ENCODE assay signal across 8 mouse cellular contexts in the genomic region with DNA sequence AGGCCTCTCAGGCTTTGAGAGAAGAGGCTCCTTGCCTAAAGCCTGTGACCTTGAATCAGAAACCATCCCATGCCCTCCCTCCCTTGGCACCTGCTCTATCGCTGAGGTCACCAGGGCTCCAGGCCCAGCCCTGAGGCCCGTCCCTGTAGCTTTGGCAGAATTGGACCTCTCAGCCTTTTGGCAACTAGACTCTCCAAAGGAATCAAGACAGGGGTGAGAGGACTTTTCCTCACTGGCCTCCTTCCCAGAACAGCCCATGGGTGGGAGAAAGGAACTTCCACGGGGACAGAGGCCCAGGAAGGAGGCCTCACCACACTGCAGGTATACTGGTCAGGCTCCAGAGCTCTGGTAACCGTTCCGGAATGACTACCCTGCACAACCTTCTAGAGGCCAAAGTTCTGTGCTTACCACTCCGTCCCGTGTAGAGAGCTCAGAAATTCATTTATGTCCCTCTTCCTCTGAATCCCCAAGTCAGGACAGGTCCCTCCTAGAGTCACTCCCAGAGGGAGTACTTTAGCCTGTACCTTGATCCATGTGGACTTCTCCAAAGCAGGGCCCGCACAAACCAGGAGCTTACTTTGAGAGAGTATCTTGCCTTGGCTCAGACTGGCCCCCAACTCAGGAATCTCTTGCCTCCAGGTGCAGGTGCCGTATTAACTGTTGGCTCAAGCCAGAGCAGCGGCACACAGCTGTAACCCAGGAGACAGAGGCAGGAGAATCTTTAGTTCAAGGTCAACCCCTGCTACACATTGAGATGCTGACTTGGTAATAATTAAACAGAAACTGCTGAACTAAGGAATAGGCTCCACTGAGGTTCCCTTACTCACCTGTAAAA. TPM values are rescaled to one million over a fixed set of nuclear protein-coding genes. Genes with fewer than 3 reads are reported as not detected.
A peak's percentile ranks its signal among the peaks of the same experiment; 100 is the strongest.
DNase-seq lines count a peak whose midpoint lies in the region; ATAC-seq lines count a peak whose summit lies in the region.

No protein-coding gene starts in this region.

- peak; percentile 59 for DNase-seq in cerebellum, adult 11-12 months
- no peak for DNase-seq in cerebellum, postnatal 4 days (ENCODE audit: low spot score in 2 of 2)
- peak; percentile 50 to 53 for DNase-seq in cerebellum, postnatal 10 days
- no peak for DNase-seq in heart, embryonic 10.5 days (ENCODE audit: low spot score)
- DNase-seq in skeletal muscle tissue, adult 2 months (ENCODE audit: low read depth, low spot score): peak; percentile 81
- DNase-seq in layer of hippocampus, postnatal 10 days (ENCODE audit: low spot score in 2 of 2): no peak

- H3K9me3 ChIP-seq in heart, embryonic 10.5 days: no peaks in the 10 kb centered on the region
- H3K9me3 ChIP-seq in kidney, embryonic 14.5 days (ENCODE audit: control insufficient read depth, low read length): no peaks in the 10 kb centered on the region

- H3K4me3 ChIP-seq in heart, embryonic 10.5 days: peak overlapping the region; percentile 73
- 0 out of 2 replicates have a peak overlapping the region, but pooled peaks have one; percentile 48 for H3K4me3 ChIP-seq in kidney, embryonic 14.5 days (ENCODE audit: low read length)

- peaks cover 62% of the 10 kb centered on the region for H3K4me1 ChIP-seq in heart, embryonic 10.5 days
- peaks cover 19% of the 10 kb centered on the region for H3K4me1 ChIP-seq in kidney, embryonic 14.5 days (ENCODE audit: control insufficient read depth, insufficient read depth, low read length)

- no peak overlapping the region for H3K9ac ChIP-seq in kidney, embryonic 14.5 days (ENCODE audit: low read depth, low read length)

- peak overlapping the region; percentile 93; the same call in 1 of the 2 replicates for H3K4me2 ChIP-seq in kidney, embryonic 14.5 days (replicated peaks; ENCODE audit: low read depth, low read length)

- no peaks in the 10 kb centered on the region; the same call in 1 of the 2 replicates for H3K36me3 ChIP-seq in heart, embryonic 10.5 days
- H3K36me3 ChIP-seq in kidney, embryonic 14.5 days (ENCODE audit: control insufficient read depth, insufficient read depth, low read length): no peaks in the 10 kb centered on the region

- peak overlapping the region; percentile 91 for H3K27ac ChIP-seq in heart, embryonic 10.5 days
- H3K27ac ChIP-seq in kidney, embryonic 14.5 days (ENCODE audit: low read depth, low read length): no peak overlapping the region

- H3K27me3 ChIP-seq in heart, embryonic 10.5 days (ENCODE audit: insufficient read depth, poor library complexity, severe bottlenecking): peaks cover 67% of the 10 kb centered on the region
- H3K27me3 ChIP-seq in kidney, embryonic 14.5 days (ENCODE audit: control insufficient read depth, insufficient read depth, low read length): peaks cover 30% of the 10 kb centered on the region

- ATAC-seq in kidney, embryonic 14.5 days (ENCODE audit: low FRiP score, low TSS enrichment): no peak
- no peak for ATAC-seq in erythroid progenitor cell, adult 5-6 weeks (replicated peaks; ENCODE audit: low FRiP score, poor library complexity, severe bottlenecking)

- WGBS in heart, embryonic 10.5 days: 75% methylated on average over 10 of the region's 10 CpGs
- WGBS in kidney, embryonic 14.5 days: 72% methylated on average over 10 of the region's 10 CpGs

RNA-seq across cellular contexts. Expression of a gene that starts 1.4 kb away (rescaled TPM):
- polyA plus RNA-seq in heart, embryonic 10.5 days (2016; fragmentation: Nextera tagmentation; extraction: Ambion mirVana): 245 and 506 TPM in 2 replicates
- 15.7 and 16.0 TPM in 2 replicates for polyA plus RNA-seq in kidney, embryonic 14.5 days (2014; fragmentation: Nextera tagmentation; extraction: Ambion mirVana)
- total RNA-seq in layer of hippocampus, postnatal 10 days (2021): 100 to 1,000 TPM; 142 to 168 TPM
- total RNA-seq in erythroid progenitor cell, adult 5-6 weeks (2015; ENCODE audit: low replicate concordance): not detected in 2 replicates
- total RNA-seq in erythroid progenitor cell, adult 5-6 weeks (2017; ENCODE audit: low replicate concordance): not detected in 2 replicates

RNA-seq across cellular contexts. Expression of a gene that starts 1.5 kb away (rescaled TPM):
- polyA plus RNA-seq in heart, embryonic 10.5 days (2016; fragmentation: Nextera tagmentation; extraction: Ambion mirVana): 0.58 and 1.1 TPM in 2 replicates
- not detected in 2 replicates for polyA plus RNA-seq in kidney, embryonic 14.5 days (2014; fragmentation: Nextera tagmentation; extraction: Ambion mirVana)
- not detected for total RNA-seq in layer of hippocampus, postnatal 10 days (2021)
- not detected in 2 replicates for total RNA-seq in erythroid progenitor cell, adult 5-6 weeks (2015; ENCODE audit: low replicate concordance)
- total RNA-seq in erythroid progenitor cell, adult 5-6 weeks (2017; ENCODE audit: low replicate concordance): not detected in 2 replicates

RNA-seq across cellular contexts. Expression of a gene that starts 28.0 kb away (rescaled TPM):
- 5.4 and 12.1 TPM in 2 replicates for polyA plus RNA-seq in heart, embryonic 10.5 days (2016; fragmentation: Nextera tagmentation; extraction: Ambion mirVana)
- 42.7 and 44.9 TPM in 2 replicates for polyA plus RNA-seq in kidney, embryonic 14.5 days (2014; fragmentation: Nextera tagmentation; extraction: Ambion mirVana)
- total RNA-seq in layer of hippocampus, postnatal 10 days (2021): 1 to 10 TPM; 6.3 to 6.4 TPM
- total RNA-seq in erythroid progenitor cell, adult 5-6 weeks (2015; ENCODE audit: low replicate concordance): not detected in 2 replicates
- total RNA-seq in erythroid progenitor cell, adult 5-6 weeks (2017; ENCODE audit: low replicate concordance): not detected in 2 replicates

RNA-seq across cellular contexts. Expression of a gene that starts 52.7 kb away (rescaled TPM):
- polyA plus RNA-seq in heart, embryonic 10.5 days (2016; fragmentation: Nextera tagmentation; extraction: Ambion mirVana): 52.7 and 55.3 TPM in 2 replicates
- polyA plus RNA-seq in kidney, embryonic 14.5 days (2014; fragmentation: Nextera tagmentation; extraction: Ambion mirVana): 74.2 and 90.7 TPM in 2 replicates
- total RNA-seq in layer of hippocampus, postnatal 10 days (2021): 10 to 100 TPM; 54.9 to 57.8 TPM
- total RNA-seq in erythroid progenitor cell, adult 5-6 weeks (2015; ENCODE audit: low replicate concordance): 15.5 and 19.1 TPM in 2 replicates
- 30.3 and 54.2 TPM in 2 replicates for total RNA-seq in erythroid progenitor cell, adult 5-6 weeks (2017; ENCODE audit: low replicate concordance)

RNA-seq across cellular contexts. Expression of a gene that starts 52.9 kb away (rescaled TPM):
- polyA plus RNA-seq in heart, embryonic 10.5 days (2016; fragmentation: Nextera tagmentation; extraction: Ambion mirVana): 114 and 151 TPM in 2 replicates
- polyA plus RNA-seq in kidney, embryonic 14.5 days (2014; fragmentation: Nextera tagmentation; extraction: Ambion mirVana): 186 and 189 TPM in 2 replicates
- total RNA-seq in layer of hippocampus, postnatal 10 days (2021): 10 to 100 TPM; 30.5 to 37.9 TPM
- 35.0 and 69.6 TPM in 2 replicates for total RNA-seq in erythroid progenitor cell, adult 5-6 weeks (2015; ENCODE audit: low replicate concordance)
- 25.1 and 58.9 TPM in 2 replicates for total RNA-seq in erythroid progenitor cell, adult 5-6 weeks (2017; ENCODE audit: low replicate concordance)

Comparison
In these comparisons a context has a peak if more than half of its experiments do, and no peak if none do; other contexts are left out.
1. DNase-seq: peak in cerebellum, adult 11-12 months (single experiment), cerebellum, postnatal 10 days (2 of 2) and skeletal muscle tissue, adult 2 months (single experiment); none in cerebellum, postnatal 4 days (0 of 2), heart, embryonic 10.5 days (single experiment) and layer of hippocampus, postnatal 10 days (0 of 2).
2. RNA of a gene that starts 1.4 kb away (total RNA-seq): 142 to 168 TPM in layer of hippocampus, postnatal 10 days; not detected in erythroid progenitor cell, adult 5-6 weeks; every median in the first group is over 100 times any median in the second.
3. RNA of a gene that starts 28.0 kb away (total RNA-seq): 6.3 to 6.4 TPM in layer of hippocampus, postnatal 10 days; not detected in erythroid progenitor cell, adult 5-6 weeks; every median in the first group is over 4 times any median in the second.